Mouse (Mus musculus) c-Kit-positive CD71-negative TER-119-negative erythroid progenitor cells, embryonic 14.5 days (primary cell): ENCODE measurements around the gene Slc6a5.

Experiments used
- DNase-seq: peaks from one replicate; pipeline ENCODE4 v3.0.0-alpha.2; 2013; ENCODE audit warnings: low read depth

The Slc6a5 gene

DNA sequence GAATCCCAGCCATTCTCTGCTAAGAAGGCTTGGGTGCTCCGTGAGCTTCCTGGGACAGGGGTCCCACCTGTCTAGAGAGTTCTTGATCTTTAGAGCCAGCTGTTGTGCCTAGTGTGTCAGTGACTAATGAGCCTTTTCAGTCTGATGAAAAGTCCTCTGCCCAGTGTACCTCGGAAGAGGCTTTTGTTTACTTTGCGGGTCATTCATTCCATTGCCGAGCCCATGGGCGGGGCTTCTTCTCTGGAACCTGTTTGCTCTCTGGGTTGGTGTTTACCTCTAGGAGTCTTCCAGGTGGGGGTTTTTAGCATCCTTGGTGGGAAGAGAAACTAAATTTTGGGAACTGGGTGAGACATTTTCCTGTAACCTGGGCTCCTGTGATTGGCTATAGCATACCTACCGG lies 74.8 kb downstream of the Slc6a5 start:
- DNase-seq: no peak

DNA sequence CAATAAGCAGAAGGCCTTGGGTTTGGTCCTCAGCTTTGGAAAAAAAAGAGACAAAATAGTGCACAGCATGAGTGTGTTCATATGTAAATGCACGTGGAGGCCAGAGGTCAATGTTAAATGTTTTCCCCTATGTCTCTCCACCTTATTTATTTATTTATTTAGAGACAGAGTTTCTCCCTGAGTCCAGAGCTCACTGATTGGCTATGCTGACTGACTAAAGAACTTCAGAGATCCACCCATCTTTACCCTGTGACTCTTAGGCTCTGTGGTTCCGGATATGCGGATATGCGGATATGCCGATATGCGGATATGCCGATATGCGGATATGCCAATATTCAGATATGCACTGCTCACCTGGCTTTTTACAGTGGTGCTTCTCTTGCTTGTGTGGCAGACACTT lies 76.0 kb downstream of the Slc6a5 start:
- no peak for DNase-seq

DNA sequence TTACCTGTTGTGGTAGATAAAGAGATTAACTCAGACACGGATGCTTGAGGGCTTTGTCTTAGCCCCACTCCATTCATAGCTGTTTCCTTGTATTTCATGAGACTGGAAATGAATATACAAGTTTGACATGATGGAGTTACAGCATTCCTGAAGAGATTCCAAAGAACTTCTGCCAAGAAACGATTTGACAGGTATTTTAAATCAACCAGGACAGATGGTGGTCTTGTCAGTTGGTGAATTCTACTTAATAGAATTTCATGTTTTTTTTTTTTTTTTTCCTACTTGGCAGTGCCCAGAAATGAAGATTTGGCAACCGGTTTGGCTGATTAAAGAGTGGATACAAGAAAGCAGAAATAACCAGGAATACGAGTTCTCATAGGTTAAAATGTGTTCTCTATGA lies 89.4 kb downstream of the Slc6a5 start:
- no peak for DNase-seq

DNA sequence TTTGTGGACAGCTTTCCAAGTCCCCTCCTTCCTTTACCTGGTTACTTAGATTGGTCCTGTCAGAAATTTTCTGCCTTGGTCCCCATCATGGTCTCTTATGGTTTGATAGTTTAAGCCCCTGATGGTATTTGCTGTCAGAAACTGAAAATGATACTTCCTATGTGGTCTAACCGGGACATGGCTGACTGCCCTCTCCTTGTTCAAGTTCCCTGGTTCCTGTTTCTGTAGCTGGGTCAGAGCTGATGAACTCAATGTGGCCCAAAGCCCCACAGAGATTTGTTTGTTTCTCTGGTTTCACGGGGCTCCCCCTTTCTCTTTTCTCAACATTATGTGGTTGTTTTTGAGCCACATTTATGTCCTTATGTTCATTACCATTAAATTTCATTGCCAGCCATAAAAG lies 95.3 kb downstream of the Slc6a5 start:
- no peak for DNase-seq
